Mouse (Mus musculus) hematopoietic stem cell, adult 5-6 weeks (primary cell): ENCODE measurements around the gene Akna. TPM values are rescaled to one million over a fixed set of nuclear protein-coding genes. Genes with fewer than 3 reads are reported as not detected.
A peak's percentile ranks its signal among the peaks of the same experiment; 100 is the strongest.

Source experiments
- ATAC-seq, 2 experiments: fragments of 125-278 bp in 1 of 2; replicated peaks in 1 of 2; 2 replicates each; pipeline ENCODE4 v1.8.0; 2016 to 2017; ENCODE audit warnings: inconsistent platforms in 2 of 2, mild to moderate bottlenecking in 2 of 2, moderate number of reproducible peaks in 2 of 2, low read depth in 1 of 2, moderate TSS enrichment in 1 of 2; ENCODE audit not compliant: low FRiP score in 2 of 2, poor library complexity in 2 of 2, severe bottlenecking in 2 of 2, insufficient read depth in 1 of 2, low TSS enrichment in 1 of 2
- total RNA-seq: library from RNA; stranded (forward); fragments of 172-1452, 232-1000 nt; gene quantifications from 2 replicates; pipeline ENCODE4 v1.2.3, GENCODE M21; 2017

The Akna gene
- total RNA-seq, 1 experiment from 2014 or later, result 19.1 TPM

DNA sequence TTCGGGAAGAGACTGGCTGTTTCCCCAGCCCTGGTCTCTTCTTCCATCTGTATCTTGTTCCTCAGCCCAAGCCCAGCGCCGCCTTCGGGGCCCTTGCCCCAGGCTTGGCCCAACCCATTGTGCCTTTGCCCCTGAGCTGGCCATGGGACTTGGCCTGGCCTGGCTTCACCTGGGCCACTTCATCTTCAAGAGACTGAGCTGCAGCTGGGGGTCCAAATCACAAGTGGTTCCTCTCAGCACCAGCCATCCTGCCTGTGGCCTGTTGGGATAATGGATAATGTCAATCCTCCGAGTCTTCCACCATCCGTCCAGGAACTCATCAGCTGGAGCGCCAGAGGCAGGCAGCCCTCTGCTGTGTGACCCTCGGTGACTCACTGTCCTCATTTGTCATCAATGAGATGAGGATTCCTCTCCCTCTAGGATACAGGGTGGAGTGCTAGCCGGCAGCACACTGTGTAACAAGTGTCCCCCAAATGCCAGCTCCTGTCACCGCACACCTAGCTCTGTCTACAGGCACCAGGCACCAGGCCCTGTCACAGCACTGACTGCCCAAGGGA lies 5.1 kb downstream of the Akna start:
- no peak for ATAC-seq

DNA sequence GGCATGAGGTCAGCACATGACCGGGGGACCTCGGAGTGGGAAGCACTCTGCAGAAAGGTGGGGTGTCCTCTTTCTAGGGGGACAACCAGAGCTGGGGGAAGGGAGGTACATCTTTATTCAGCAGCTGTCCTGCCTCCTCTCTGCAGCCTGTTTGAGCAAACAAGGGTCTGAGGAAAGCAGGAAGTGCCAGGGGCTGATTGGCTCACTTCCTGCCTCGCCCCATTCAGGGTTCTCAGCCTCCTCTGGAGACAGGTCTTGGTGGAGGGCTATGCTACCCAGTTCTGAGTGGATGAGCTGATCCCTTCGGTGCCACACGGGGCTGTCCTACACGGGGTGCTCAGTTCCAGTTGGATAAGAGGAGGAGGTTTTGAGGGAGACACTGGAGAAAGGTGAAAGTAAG lies 11.8 kb downstream of the Akna start:
- ATAC-seq, result peak; percentile 65 to 77; a peak in 3 of 4 replicates

DNA sequence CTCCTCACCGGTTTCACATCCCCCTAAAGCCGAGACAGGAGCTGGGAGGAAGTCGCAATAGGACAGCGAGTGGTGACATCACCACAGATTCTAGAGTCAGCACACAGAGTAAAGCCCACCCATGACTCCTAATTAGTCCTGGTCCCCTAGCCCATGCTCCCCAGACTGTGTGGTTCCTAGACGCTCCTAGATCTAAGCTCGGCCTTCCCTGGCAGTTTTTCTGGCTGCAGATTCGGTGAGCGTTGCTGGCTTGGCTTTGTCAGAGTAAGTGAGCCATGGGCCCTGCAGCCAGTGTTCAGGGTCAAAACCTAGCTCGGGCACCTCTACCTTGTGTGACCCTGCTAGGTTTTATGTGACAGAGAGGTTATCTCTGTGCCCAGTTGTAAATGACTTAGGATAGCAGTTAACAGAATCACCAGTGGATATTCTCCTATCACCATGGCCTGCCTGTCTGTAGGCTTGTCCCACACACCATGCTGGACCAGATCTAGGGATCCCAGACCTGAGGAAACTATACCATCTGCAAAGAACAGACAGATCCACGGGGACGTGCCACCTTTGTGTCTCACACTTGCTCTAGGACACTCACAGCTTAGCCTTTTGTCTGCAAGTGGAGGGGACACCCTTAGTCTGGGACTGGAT lies 13.1 kb downstream of the Akna start:
- 0 out of 4 replicates have a peak, but pooled peaks of 1 of the 2 experiments have one; percentile 7 for ATAC-seq

DNA sequence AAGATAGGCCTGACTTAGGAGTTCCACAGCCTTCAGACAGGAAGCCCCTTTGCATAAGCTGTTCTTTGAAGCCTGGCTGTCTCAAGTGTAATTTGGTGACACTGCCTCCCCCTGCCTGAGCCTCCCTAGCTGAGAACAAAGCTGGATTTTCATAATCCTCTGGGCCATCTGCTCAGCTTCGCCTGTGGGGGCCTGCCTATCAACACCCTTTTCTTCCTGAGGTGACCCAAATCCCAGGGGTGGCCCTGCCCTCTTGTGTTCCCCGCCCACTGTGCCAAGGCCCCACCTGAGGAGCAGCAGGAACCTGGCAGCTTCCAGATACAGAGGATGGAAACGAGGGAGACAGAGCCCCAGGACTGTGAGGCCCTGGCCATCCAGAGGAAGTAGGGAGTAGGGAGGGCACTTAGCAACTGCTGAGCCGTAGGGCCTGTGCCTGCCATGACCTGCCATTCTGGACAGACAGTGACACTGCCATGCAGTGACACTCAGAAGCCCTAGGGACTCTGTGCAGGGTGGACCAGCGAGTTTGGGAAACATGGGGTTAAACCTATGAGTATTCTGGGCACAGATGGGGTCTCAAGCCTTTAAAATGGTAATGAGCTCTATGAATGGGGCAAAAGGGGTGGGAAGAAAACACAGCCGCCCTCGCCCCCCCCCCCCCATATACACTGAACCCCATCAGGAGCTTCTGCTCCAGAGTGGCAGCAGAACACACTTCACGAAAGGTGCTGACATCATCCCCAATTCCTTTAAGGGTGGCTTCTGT lies 13.8 kb downstream of the Akna start:
- ATAC-seq, result no peak

DNA sequence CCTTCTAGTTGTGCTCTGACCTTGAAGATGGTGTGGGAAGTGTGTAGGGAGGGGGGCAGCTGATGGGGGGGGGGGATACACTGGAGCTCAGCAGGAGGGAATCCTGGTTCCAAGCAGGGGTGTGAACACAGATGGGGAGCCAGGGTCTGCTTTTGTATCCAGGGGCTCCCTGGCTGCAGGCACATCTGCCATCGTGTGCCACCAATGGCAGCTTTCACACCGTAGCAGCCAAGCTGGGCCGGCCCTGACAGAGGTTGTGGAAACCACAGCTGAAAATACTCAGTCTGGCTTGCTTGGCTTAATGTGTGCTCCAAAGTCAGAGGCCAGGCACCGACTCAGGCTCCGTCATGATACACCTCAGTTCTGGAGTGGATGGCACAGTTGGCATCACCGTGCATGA lies 15.1 kb downstream of the Akna start:
- ATAC-seq, result no peak

DNA sequence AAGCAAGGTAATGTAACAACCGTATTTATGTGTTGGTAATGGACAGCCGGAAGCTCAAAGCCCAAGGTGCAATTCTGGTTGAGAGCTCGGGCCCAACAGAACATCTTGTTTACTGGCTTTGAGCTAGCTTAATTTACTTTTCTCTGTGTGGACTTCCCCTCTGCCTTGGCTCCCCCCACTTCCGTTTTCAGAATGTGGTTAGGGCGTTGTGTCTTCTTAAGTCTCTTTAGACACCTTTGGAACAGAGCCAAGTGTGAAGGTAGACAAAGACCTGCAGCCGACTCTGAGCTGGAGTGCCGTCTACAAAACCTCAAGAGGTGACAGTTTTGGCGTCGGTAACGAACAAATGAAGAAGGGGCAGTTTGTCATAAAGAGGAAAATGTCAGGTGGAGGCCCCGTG lies 17.4 kb downstream of the Akna start:
- peak; percentile 37 to 51; a peak in 3 of 4 replicates for ATAC-seq

DNA sequence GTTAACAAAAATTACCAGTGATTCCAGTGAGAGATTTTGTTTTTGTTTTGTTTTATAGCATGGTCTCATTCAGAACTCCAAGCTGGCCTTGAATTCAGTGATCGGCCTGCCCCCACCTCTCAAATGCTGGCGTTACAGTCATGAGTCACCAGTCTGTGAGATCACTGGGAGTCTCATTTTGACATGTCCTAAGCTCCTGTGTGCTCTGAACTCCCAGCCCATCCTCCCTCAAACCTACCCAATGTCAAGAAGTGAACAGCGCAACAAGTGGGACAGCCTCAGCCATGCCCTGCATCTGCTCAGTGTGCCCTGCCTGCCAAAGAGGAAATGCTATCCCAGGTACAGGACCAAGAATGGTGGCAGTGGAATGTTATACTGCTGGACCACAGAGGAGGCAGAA lies 17.9 kb downstream of the Akna start:
- no peak for ATAC-seq

DNA sequence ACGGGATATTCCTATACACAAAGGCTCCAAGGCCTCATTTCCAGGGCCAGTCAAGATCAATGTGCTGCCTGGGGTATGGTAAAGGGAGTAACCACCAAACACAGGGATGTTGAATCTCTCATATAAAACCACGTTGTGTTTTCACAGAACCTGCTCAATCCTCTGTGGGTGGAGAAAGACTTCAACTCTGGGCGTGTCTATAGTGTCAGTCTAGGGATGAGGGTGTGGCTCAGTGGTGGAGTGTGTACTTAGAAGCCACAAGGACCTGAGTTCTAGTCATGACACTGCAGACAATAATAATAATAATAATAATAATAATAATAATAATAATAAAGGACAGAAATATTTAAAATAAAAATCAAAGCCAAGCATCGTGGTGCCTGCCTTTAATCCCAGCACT lies 18.9 kb downstream of the Akna start:
- ATAC-seq, result no peak

DNA sequence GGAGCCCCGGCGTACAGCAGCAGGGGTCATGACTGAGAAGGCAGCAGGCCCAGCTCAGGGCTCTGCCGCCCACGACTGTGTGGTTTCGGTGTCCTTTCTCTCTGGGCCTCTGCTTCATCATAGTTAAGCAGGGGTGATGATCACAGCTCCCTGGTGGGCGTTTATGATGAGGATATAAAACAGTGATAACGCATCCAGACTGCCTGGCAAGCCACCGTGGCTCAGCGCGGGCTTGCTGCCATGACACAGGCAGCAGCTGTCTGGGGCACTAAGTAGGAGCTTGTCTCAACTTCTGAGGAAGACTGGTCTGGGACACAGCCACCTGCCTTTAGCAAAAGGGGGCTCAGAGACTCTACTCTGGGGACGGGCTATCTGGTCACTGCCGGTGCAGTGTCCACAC lies 19.7 kb downstream of the Akna start:
- ATAC-seq, result no peak

DNA sequence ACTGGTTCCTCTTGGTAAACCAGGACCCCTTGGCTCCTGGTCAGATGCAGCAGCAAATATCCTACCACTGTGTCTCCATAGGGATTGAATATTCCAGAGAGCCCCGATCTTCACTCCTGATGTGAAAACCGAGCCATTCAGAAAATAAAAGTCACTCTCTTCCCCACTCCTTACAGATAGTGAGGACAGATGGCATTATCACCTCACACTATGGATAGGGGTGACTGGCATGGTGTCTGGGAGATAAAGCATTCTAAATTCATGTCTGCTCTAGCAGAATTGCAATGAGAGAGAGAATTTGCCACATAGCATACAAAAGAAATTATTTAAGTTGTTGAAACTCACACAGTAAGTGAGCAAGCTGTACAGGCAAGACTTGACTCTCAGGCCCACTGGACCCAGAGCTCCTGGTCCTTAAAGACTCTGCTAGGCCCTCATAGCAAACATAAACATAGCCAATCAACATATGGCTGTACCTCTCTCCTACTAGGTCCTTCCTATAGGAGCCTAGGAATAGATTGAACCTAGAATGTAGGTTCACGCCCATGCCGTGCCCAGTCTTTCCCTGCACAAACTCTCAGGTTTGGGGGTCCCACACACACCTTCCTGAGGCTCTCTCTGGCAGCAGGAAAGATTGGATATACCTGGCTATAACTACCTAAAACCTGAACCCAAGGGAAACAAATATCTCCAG lies 20.3 kb downstream of the Akna start:
- ATAC-seq, result no peak

DNA sequence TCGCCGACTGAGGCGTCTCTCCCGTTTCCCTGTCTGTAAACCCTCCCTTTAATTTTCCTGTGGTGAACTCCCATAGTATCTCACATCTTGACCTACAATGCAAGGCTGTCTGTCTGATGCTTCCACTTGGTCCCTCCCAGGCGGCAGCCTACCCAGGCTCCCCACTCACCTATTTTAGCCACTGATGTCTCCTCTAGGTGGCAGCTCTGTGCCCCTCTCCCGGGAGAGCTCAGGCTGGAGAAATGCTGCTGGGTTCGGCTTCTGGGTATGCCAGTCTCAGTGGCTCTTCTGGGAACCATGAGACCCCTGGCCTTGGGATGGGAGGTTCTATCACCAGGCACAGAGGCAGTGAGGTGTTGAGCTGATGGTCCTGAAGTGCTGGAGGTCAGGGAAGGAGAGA lies 25.7 kb downstream of the Akna start:
- no peak for ATAC-seq

DNA sequence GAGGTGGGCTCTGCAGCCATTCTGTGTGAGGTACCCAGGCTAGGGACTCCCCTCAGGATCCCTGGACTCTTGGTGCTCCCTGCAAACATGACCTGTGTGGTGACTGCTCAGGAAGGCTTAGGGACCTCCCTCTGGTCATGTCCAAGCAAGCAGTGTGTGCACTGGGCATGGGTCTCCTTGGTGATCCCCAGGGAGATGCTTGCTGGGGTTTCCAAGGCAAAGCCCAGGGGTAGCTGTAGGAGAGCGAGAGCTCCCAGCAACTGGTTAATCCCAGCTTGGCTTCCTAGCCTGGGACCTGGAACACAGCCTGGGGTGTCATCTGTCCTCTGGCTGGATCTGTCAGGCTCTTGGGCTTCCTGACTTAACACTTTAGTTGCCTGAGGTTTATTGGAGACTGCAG lies 27.8 kb downstream of the Akna start:
- ATAC-seq, result no peak

DNA sequence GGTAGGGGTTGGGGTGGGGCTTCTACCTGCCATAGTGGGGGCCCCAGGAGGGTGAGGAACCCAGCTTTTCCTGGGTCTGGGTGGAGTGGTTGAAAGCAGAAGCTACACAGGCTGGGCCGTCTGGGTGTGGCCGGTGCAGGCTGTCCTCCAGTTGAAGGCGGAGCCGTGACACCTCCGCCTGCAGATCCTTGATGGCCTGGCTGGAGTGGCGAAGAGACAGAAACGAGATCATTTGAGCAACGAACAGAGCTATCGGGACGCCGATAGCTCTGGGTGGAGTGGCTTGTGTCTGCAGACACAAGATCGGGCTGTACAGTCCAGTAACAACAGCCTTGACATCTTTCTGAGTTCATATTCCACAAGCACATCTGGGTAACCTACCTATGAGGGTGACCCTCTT lies 28.8 kb downstream of the Akna start:
- peak; percentile 16 to 17; a peak in 1 of 4 replicates for ATAC-seq

DNA sequence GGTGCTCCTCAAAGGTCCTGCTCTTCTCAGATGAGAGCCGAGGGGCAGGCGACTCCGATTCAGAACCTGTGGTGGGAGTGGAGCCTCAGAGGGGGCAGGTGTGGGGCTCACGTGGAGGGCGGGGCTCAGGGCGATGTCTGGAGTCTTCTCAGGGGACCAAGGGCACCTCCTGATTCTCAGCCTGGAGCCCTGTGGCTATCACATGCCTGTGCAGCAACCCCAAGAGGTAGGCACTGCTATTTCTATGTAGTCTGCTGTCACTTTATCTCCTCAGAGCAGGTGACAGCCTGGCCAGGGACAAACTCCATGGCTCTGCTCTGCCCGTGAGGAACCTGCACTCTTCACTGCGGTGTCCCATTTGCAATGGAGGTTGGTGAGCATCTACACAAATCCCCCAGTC lies 29.8 kb downstream of the Akna start:
- ATAC-seq, result no peak

DNA sequence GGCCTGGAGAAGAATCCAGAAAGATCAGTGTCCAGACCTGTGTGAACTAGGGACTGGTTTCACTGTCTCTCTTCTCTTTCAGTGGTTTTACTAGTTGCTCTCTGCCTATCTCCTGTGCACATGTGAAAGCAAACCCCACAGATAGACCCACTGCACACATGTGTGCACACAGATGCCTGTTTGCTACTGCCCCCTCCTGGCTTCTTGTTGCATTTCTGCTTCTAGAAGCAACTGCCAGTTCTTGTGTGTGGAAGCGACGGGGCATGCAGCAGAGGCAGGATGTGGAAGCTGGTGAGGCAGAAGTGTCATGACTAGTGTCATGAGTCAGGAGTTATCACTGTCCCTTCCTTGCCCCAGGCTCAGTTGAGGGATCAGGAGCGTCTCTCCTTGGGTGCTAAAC lies 31.3 kb downstream of the Akna start:
- ATAC-seq, result peak; percentile 19 to 32; a peak in 1 of 4 replicates

DNA sequence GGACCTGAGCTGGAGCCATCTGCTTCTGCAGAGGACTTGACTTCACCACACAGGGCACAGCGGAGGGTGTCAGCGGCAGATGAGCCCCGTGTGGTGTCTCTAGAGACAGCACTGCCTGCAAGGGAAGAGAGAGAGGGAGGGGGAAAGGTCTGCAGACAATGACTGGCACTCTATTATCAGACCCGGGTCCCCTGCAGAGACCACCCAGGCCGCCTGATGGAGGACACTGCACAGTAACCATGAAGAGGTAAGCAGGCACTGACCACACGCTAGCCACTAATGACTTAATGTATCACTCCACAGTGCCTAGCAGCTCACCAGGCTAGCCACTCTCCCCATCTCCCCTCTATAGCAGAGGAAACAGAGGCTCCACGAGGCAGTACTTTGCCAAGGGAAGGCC lies 32.3 kb downstream of the Akna start:
- ATAC-seq, result no peak

DNA sequence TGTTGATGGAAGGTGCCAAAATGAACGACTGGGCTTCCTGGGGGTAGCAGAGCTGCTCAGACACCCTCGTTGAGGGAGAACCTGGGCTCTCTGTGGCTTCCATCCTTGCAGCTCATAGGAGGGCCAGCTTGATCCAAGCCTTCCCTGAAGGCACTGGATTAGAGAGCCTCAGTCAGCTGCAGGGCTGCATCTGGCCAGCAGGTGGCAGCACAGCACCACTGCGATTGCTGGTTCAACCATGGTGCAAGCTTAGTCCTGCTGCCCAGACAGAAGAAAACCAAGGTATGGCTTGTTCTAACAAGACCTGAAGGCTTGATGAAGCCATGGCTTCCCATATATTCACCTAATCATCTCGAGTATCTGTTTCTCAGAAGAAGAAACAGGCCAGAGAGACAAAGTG lies 34.6 kb downstream of the Akna start:
- peak; percentile 65 to 73 for ATAC-seq

DNA sequence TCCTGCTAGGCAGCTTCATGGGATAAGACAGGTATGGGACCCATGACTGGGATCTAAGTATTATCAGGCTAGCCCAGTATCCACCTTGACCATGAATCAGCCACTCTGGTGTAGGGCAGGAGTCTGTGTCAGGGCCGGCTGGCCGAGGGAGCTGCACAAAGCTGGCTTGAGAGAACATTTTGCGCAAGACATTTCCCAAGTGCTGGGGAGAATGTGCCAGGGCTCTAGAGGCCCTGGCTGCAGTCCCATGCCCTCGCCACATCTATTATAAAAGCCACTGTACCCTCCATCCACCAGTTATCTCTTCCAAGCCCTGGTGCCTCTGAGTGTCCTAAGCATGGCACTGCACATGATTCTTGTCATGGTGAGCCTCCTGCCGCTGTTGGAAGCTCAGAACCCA lies 41.0 kb downstream of the Akna start, which contains the start of gene Orm2:
Gene Orm2, plus strand, starts transcription at position 300 of the 400 bp plus-strand sequence.
- no peak for ATAC-seq
